Mouse (Mus musculus) kidney, postnatal 14 days (tissue): ENCODE measurements around the gene Tgm7.
"Not testable (repeated sequence)": the region's sequence is repeated elsewhere in the genome, so short reads cannot be mapped to it uniquely, and the experiment has no call there.

Experiments
- DNase-seq: peaks from one replicate; pipeline ENCODE4 v3.0.0; 2022; ENCODE audit warnings: mixed read lengths

Gene Tgm7

DNA sequence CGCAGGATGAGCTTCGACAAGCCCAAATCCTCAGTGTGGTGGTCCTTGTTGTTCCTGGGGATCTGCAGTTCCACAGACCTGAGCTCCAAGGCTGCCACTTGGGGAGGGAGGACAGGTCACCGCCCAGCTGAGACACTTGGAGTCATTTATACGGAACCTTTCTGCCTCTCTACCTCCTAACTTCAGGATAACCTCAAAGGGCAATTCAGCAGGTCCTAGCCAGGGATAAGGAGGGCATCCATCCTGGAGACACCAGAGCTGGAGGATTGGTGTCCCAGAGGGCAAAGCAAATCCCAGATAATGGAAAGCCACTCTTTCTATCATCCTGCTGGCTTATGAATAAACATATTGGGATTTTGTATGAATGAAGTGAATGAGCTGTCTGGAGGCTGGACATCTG lies at the start of gene Tgm7:
Gene Tgm7, minus strand, starts transcription at position 101 of the 400 bp plus-strand sequence.
- DNase-seq = no peak

GRCm38 (mm10) chr2:121153100-121153499 lies 43.5 kb upstream of the Tgm7 start:
- no peak for DNase-seq

DNA sequence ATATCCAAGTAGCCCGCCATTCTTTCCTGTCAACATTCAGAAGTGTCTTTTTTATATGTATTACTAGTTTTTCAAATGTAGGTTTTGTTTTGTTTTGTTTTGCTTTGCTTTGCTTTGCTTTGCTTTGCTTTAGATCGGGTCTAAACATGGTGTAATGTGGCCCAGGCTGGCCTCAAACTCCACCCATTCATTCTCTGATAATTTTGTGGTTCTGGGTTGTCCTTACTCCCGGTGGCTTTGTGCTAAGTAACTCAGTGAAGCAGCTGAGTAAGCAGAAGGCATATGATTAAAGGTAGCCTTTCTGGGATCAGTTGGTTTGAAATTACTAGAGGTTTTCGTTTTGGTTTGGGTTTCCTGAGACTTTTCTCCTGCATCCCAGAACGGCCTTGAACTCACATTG lies 40.1 kb upstream of the Tgm7 start:
- DNase-seq = no peak

- DNase-seq = no peak
Observed at GRCm38 (mm10) chr2:121142415-121142814, 32.8 kb upstream of the Tgm7 start.

- no peak for DNase-seq
Observed at GRCm38 (mm10) chr2:121141216-121142035, 31.8 kb upstream of the Tgm7 start.

GRCm38 (mm10) chr2:121140018-121140882 lies 30.7 kb upstream of the Tgm7 start, which contains the start of the genes Adal and Lcmt2:
TSS of gene Adal (plus strand) at chr2:121140428.
TSS of gene Lcmt2 (minus strand) at chr2:121140653.
- DNase-seq = peak; percentile 94

DNA sequence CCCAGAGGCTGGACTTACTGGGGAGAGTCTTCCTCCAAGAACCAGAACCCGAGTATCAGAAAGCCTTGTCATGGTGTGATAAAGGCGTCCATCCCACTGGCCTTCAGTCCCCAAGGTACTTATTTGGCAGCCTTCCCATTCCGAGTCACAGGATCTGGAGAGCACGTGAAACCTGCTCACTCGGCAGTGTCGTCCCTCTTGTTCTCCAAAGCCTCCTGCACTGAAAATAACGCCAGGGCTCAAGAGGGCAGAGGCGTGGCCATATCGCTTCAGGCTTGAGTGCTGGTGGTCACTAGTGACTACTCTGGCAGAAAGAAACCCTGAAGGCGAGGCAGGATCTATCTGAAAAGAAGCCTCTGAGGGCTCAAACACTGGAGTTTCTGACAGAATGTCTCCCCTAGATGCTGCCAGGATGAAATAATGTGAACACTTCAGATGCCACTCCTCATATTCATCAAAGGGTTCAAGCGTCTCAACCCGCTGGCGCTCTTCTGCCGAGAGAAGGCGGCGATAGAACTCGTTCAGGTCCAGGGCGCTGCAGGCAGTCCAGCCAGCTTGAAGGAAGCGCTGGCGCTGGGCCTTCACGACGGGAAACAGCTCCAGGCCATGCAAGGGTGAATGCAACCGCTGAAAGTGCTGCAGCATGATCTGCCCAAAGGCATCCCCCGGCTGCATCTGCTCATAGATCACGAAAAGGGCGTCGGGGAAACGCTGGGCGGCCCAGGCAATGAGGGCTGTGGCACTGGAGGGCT lies 29.8 kb upstream of the Tgm7 start:
- peak; percentile 79 for DNase-seq

- DNase-seq = no peak
Observed at GRCm38 (mm10) chr2:121137371-121137770, 27.8 kb upstream of the Tgm7 start.

- no peak for DNase-seq
Observed at GRCm38 (mm10) chr2:121132822-121133221, 23.2 kb upstream of the Tgm7 start.

DNA sequence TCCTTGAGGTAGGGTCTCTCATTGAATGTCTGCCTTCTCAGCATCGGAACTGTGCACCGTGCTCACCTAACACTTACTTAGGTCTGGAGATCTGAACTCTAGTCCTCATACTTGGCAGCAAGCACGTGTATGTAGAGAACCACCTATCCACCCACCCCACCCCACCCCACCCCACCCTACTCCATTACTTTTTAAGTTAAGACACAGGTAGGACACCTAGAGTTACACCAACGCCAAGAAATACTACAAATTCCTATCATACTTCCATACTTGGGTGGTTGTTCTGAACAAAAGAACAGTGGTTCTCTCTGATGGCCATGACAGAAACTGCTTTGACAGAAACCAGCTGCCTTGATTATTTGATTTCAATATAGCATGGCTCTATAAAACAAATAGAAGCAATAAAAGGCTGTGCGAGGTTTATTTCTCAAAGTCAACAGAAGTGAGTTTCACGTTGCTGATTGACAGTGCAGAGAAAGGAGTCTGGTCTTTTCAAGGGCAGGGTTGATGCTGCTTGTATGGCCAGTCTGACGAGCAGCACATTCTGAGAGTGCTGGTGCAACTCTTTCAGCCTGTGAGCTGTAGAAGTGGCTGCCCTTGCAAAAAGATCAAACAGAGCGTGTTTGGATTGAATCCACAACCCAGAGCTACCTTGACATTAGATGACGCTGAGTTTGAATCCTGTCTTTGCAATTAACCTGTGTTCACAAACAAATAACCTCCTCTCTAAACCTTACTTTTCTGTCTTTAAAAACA lies 19.4 kb upstream of the Tgm7 start:
- DNase-seq = no peak

- no peak for DNase-seq
Observed at GRCm38 (mm10) chr2:121127536-121127935, 17.9 kb upstream of the Tgm7 start.

GRCm38 (mm10) chr2:121126302-121126701 lies 16.7 kb upstream of the Tgm7 start:
- DNase-seq = not testable (repeated sequence)

DNA sequence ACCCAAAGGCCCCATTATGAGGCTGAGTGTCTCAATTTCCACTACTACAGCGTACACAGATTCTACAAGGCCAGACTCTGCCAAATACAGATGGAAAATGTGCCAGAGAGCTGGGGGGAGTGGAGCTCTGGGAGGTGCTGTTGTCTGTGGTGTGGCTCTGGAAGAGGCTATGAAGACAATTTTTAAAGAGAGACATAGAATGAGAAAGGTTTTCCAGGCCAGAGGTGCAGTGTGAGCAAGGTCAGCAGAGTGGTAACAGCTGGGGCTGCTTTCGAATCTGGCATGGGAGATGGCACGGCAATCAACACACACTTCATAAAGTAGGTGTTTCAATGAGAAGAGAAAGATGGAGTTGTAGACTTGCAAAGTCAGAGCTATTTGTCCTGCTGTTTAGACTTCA lies 9.7 kb upstream of the Tgm7 start:
- DNase-seq = no peak

DNA sequence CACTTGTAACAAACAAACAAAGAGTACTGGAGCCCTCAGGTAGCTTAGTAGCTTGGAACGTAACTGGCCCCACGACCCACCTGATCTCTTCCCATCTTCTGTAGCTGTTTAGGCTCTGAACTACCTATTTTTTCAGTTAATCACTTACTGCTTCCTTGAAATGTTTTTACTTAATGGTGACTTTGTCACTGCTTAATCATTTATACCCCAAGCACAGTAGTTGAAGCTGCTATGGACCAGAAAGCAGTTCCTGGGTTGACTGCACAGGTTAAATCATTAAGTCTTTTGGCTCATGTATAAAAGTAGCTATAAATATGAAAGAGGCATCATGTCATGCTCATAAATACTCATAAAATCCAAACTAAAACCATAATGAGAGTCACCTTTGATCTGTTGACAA lies 5.8 kb upstream of the Tgm7 start:
- DNase-seq = no peak

GRCm38 (mm10) chr2:121105940-121106339 lies 3.7 kb downstream of the Tgm7 start:
- DNase-seq = no peak

- peak; percentile 80 for DNase-seq
Observed at GRCm38 (mm10) chr2:121102051-121102450, 7.5 kb downstream of the Tgm7 start.

DNA sequence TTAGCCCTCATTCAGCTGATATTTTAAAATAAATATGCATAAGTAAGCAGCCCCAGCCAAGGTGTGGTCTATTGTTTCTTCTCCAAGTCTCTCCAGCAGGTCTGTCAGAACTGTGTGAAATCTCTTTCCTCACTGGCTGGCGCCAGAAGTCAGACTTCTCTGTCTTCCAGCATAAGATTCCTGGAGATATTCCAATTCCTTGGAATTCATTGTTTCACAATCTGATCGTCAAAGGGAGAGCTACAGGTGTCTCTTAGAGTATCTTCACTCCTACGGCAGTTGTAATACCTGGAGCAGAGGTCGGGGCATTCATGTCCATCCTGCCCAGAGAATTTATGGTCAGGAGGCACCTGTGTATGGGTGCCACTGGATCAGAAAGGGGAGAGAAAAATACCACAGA lies 19.8 kb downstream of the Tgm7 start:
- DNase-seq = no peak

- DNase-seq = no peak
Observed at GRCm38 (mm10) chr2:121088507-121088906, 21.1 kb downstream of the Tgm7 start.

DNA sequence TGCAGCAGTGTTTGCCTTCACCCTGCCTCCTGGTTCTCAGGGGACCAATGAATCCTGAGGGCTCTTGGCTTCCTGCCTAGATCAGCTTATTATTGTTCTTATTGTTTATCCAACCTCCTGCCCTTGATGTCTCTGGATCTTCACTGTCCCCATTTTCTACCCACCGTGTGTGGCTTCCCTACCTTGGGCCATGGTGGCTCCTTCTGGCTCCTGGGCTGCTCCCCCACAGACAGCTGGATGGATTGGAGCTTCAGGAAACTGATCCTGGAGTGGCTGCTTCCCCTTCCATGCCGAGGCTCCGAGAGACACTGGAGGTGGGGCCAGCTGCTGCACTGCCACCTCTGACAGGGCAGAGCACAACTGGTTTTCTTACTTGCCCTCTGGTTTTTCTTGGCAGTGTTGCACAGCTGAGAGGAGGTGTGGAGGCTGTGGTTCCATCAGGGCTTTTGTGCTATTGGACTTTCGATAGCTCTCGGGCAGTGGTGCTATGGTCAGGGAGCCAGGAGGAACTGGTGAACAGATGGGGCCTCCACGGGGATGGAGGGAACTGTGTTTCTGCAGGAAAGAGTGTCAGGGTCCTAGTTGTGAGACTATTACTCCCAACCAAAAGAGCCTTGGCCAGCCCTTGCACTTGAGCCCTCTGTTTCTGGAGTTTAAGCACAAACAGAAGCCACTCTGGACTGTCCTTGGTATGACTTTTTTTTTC lies 24.0 kb downstream of the Tgm7 start, which contains the start of gene Tgm5:
Gene Tgm5, minus strand, starts transcription at position 362 of the 706 bp plus-strand sequence.
- DNase-seq = peak; percentile 26

GRCm38 (mm10) chr2:121082626-121083025 lies 27.0 kb downstream of the Tgm7 start:
- no peak for DNase-seq

DNA sequence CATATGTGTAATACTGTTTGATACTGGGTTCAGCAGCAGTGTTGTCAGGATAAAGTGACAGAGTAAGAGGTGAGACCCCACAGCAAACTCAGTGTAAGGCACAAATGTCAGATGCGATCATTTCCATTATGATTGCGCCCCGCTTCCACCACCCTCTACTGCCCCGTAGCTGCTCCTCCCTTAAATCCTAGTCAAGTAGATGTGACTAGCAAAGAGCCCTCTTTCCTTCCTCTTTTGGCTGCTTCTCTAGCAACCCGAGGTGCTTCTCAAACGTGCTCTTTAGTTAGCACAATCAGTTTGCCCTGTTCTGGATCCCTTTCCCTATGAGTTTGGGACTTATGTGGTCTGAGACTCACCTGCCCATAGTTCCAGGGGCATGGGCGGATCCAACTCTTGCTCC lies 34.8 kb downstream of the Tgm7 start:
- DNase-seq = no peak
